Mouse (Mus musculus) spleen, adult 2 months (tissue): ENCODE measurements around the gene Epha2.

Experiments
- CTCF ChIP-seq: fragments of 200-500 bp; IDR thresholded peaks from 2 replicates; pipeline ENCODE4 v1.5.1; 2011; ENCODE audit warnings: mild to moderate bottlenecking, inconsistent platforms; ENCODE audit not compliant: insufficient read depth, insufficient read length, insufficient replicate concordance; ENCODE audit errors: extremely low read depth
- POLR2A ChIP-seq: fragments of 200-500 bp; IDR thresholded peaks from 2 replicates; pipeline ENCODE4 v1.6.1; 2011; ENCODE audit warnings: low read depth, low read length, inconsistent platforms

- TF ChIP-seq CTCF (no peak), POLR2A (no peak)
Observed at GRCm38 (mm10) chr4:141259413-141259812, 41.6 kb upstream of the Epha2 start.
